Mouse (Mus musculus): ENCODE results near the gene Aff1. TPM values are rescaled to one million over a fixed set of nuclear protein-coding genes. Genes with fewer than 3 reads are reported as not detected.
A peak's percentile ranks its signal among the peaks of the same experiment; 100 is the strongest.

The Aff1 gene
- polyA plus RNA-seq, 1 experiment from 2014 or later: 7.6 TPM

- Histone ChIP-seq H3K4me1 (replicated peaks) (peaks cover 54% of the 10 kb centered on the region), H3K27me3 (no peaks in the 10 kb centered on the region), H3K9ac (no peak overlapping the region), H3K4me2 (peak overlapping the region; percentile 50), H3K9me3 (replicated peaks) (no peaks in the 10 kb centered on the region), H3K4me3 (peak overlapping the region; percentile 21), H3K36me3 (0 out of 2 replicates have a peak, but pooled peaks cover 2% of the 10 kb centered on the region), H3K27ac (peak overlapping the region; percentile 43)
- 8% methylated on average over 17 of the region's 17 CpGs for WGBS
- ATAC-seq (replicated peaks; ENCODE audit: insufficient number of reproducible peaks, insufficient read depth, low FRiP score, low read depth): peak; percentile 35; the same call in 1 of the 2 replicates
Observed at GRCm38 (mm10) chr5:103778314-103779117, 86.3 kb downstream of the Aff1 start.

GRCm38 (mm10) chr5:103779836-103780235, 87.7 kb downstream of the Aff1 start:
- Histone ChIP-seq H3K9ac (no peak overlapping the region), H3K27ac (no peak overlapping the region), H3K4me2 (no peak overlapping the region), H3K36me3 (peaks cover 15% of the 10 kb centered on the region; the same call in 1 of the 2 replicates), H3K4me1 (replicated peaks) (peaks cover 42% of the 10 kb centered on the region), H3K4me3 (no peak overlapping the region), H3K9me3 (replicated peaks) (no peaks in the 10 kb centered on the region), H3K27me3 (no peaks in the 10 kb centered on the region)
- 51% methylated on average over 10 of the region's 10 CpGs for WGBS
- ATAC-seq (replicated peaks; ENCODE audit: insufficient number of reproducible peaks, insufficient read depth, low FRiP score, low read depth): no peak

DNA sequence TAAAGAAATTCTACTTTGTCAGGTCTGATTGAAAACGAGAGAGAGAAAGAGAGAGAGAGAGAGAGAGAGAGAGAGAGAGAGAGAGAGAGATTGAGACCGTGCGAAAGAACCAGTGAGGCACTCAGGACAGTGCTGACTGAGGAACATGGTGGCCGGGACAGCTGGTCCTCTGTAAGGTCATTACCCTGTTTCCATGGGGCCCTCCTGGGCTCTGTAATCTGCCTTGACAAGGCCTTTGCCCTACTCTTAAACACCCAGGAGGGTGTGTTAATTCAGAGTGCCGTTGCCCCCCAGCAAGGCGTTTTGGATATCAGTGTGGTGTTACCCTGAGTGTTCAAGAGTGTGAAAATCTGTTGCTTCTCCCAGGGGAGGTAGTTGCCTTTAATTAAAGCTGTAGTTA, 88.1 kb downstream of the Aff1 start:
- Histone ChIP-seq H3K27me3 (no peaks in the 10 kb centered on the region), H3K9ac (no peak overlapping the region), H3K4me2 (no peak overlapping the region), H3K9me3 (replicated peaks) (no peaks in the 10 kb centered on the region), H3K27ac (no peak overlapping the region; the same call in 1 of the 2 replicates), H3K4me1 (replicated peaks) (peaks cover 38% of the 10 kb centered on the region), H3K4me3 (no peak overlapping the region), H3K36me3 (peaks cover 18% of the 10 kb centered on the region; the same call in 1 of the 2 replicates)
- ATAC-seq (replicated peaks; ENCODE audit: insufficient number of reproducible peaks, insufficient read depth, low FRiP score, low read depth): no peak
- WGBS: 55% methylated on average over 6 of the region's 6 CpGs

GRCm38 (mm10) chr5:103780836-103781235, 88.7 kb downstream of the Aff1 start:
- H3K4me3 ChIP-seq: no peak overlapping the region
- H3K4me1 ChIP-seq (replicated peaks): peaks cover 32% of the 10 kb centered on the region
- no peaks in the 10 kb centered on the region for H3K9me3 ChIP-seq (replicated peaks)
- no peak; the same call in 1 of the 2 replicates for ATAC-seq (replicated peaks; ENCODE audit: insufficient number of reproducible peaks, insufficient read depth, low FRiP score, low read depth)
- H3K27me3 ChIP-seq: no peaks in the 10 kb centered on the region
- no peak overlapping the region for H3K27ac ChIP-seq
- H3K36me3 ChIP-seq: peaks cover 18% of the 10 kb centered on the region; the same call in 1 of the 2 replicates
- 73% methylated on average over 6 of the region's 6 CpGs for WGBS
- H3K9ac ChIP-seq: no peak overlapping the region
- no peak overlapping the region for H3K4me2 ChIP-seq

DNA sequence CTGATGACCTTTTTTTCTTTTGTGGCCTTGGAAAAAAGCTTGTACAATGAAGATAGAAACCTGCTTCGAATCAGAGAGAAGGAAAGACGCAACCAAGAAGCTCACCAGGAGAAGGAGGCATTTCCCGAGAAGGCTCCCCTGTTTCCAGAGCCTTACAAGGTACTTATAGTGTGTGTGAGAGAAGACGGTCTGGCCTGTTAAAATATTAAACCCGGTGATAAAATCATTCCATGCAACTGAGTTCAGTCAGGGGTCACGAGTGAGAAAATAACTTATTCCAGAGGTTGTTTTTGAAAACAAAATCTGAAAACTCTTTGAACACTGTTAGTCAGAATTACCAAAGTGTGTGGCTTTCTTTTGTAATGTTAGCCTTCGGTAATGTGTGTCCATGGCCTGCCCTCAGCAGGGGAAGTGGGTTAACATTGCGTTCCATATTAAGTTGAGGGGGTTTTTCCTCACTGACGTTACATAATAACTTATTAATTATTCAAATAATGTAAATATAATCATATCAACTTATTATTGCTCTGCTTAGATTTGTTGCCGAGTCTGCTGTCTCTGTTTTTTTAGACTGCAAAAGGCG, 91.0 kb downstream of the Aff1 start:
- 81% methylated on average over 11 of the region's 11 CpGs for WGBS
- peaks cover 32% of the 10 kb centered on the region for H3K4me1 ChIP-seq (replicated peaks)
- H3K9me3 ChIP-seq (replicated peaks): no peaks in the 10 kb centered on the region
- no peak overlapping the region for H3K4me3 ChIP-seq
- no peak for ATAC-seq (replicated peaks; ENCODE audit: insufficient number of reproducible peaks, insufficient read depth, low FRiP score, low read depth)
- no peak overlapping the region for H3K27ac ChIP-seq
- H3K27me3 ChIP-seq: no peaks in the 10 kb centered on the region
- no peak overlapping the region for H3K4me2 ChIP-seq
- peaks cover 18% of the 10 kb centered on the region; the same call in 1 of the 2 replicates for H3K36me3 ChIP-seq
- no peak overlapping the region for H3K9ac ChIP-seq

- no peak overlapping the region for H3K9ac ChIP-seq
- H3K27ac ChIP-seq: peak overlapping the region; percentile 18; the same call in 1 of the 2 replicates
- ATAC-seq (replicated peaks; ENCODE audit: insufficient number of reproducible peaks, insufficient read depth, low FRiP score, low read depth): no peak
- H3K4me3 ChIP-seq: no peak overlapping the region
- H3K36me3 ChIP-seq: peaks cover 18% of the 10 kb centered on the region; the same call in 1 of the 2 replicates
- no peak overlapping the region for H3K4me2 ChIP-seq
- H3K9me3 ChIP-seq (replicated peaks): no peaks in the 10 kb centered on the region
- H3K27me3 ChIP-seq: no peaks in the 10 kb centered on the region
- WGBS: 64% methylated on average over 10 of the region's 10 CpGs
- peaks cover 30% of the 10 kb centered on the region for H3K4me1 ChIP-seq (replicated peaks)
Observed at GRCm38 (mm10) chr5:103786096-103786495, 93.9 kb downstream of the Aff1 start.

GRCm38 (mm10) chr5:103788476-103788875, 96.3 kb downstream of the Aff1 start:
- no peaks in the 10 kb centered on the region for H3K9me3 ChIP-seq (replicated peaks)

GRCm38 (mm10) chr5:103788976-103789375, 96.8 kb downstream of the Aff1 start:
- no peaks in the 10 kb centered on the region for H3K9me3 ChIP-seq (replicated peaks)
- H3K36me3 ChIP-seq: peaks cover 11% of the 10 kb centered on the region; the same call in 1 of the 2 replicates
- ATAC-seq (replicated peaks; ENCODE audit: insufficient number of reproducible peaks, insufficient read depth, low FRiP score, low read depth): 0 out of 2 replicates have a peak, but pooled peaks have one; percentile 53
- H3K27me3 ChIP-seq: no peaks in the 10 kb centered on the region
- H3K4me2 ChIP-seq: peak overlapping the region; percentile 48
- WGBS: 15% methylated on average over 2 of the region's 2 CpGs
- H3K4me1 ChIP-seq (replicated peaks): peaks cover 26% of the 10 kb centered on the region
- H3K4me3 ChIP-seq: no peak overlapping the region
- 0 out of 2 replicates have a peak overlapping the region, but pooled peaks have one; percentile 22 for H3K9ac ChIP-seq
- H3K27ac ChIP-seq: peak overlapping the region; percentile 92

More at GRCm38 (mm10) chr5:103788476-103788875, 96.3 kb downstream of the Aff1 start:
- Histone ChIP-seq H3K36me3 (peaks cover 16% of the 10 kb centered on the region; the same call in 1 of the 2 replicates), H3K27ac (peak overlapping the region; percentile 92), H3K4me1 (replicated peaks) (peaks cover 26% of the 10 kb centered on the region), H3K4me3 (no peak overlapping the region), H3K27me3 (no peaks in the 10 kb centered on the region), H3K9ac (no peak overlapping the region), H3K4me2 (peak overlapping the region; percentile 48; the same call in 1 of the 2 replicates)
- no peak for ATAC-seq (replicated peaks; ENCODE audit: insufficient number of reproducible peaks, insufficient read depth, low FRiP score, low read depth)
- 26% methylated on average over 6 of the region's 6 CpGs for WGBS

DNA sequence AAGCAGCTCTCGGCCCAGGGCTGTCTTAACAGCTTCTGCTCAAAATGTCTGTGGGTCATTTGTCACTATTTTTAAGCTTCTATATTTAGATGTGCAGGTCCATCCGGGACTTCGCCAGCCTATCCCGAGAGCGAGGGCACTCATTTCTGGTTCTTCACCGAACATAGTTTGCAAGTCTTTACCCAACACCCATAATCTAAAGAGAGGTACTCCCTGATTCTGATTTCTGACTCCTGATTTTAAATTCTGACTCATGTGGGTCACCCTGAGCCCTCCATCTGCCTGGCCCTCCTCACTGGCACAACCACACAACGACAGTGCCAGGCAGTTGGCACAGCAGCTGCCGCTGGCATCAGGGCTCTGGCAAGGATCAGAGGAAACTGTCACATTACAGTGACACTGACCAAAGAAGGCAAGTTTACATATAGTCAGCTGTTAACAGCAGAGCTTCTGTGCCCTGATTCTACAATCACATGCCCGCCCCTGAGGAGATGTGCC, 97.5 kb downstream of the Aff1 start:
- H3K9ac ChIP-seq: peak overlapping the region; percentile 22; the same call in 1 of the 2 replicates
- H3K4me1 ChIP-seq (replicated peaks): peaks cover 26% of the 10 kb centered on the region
- peak overlapping the region; percentile 92 for H3K27ac ChIP-seq
- H3K9me3 ChIP-seq (replicated peaks): no peaks in the 10 kb centered on the region
- 41% methylated on average over 9 of the region's 9 CpGs for WGBS
- no peak overlapping the region for H3K4me3 ChIP-seq
- peak overlapping the region; percentile 48 for H3K4me2 ChIP-seq
- H3K27me3 ChIP-seq: no peaks in the 10 kb centered on the region
- peak; percentile 59; the same call in 1 of the 2 replicates for ATAC-seq (replicated peaks; ENCODE audit: insufficient number of reproducible peaks, insufficient read depth, low FRiP score, low read depth)
- H3K36me3 ChIP-seq: peaks cover 4% of the 10 kb centered on the region; the same call in 1 of the 2 replicates

- 85% methylated on average over 7 of the region's 7 CpGs for WGBS
- peaks cover 20% of the 10 kb centered on the region for H3K4me1 ChIP-seq (replicated peaks)
- H3K4me2 ChIP-seq: no peak overlapping the region
- H3K9me3 ChIP-seq (replicated peaks): no peaks in the 10 kb centered on the region
- H3K36me3 ChIP-seq: no peaks in the 10 kb centered on the region; the same call in 1 of the 2 replicates
- H3K4me3 ChIP-seq: no peak overlapping the region
- no peaks in the 10 kb centered on the region for H3K27me3 ChIP-seq
- no peak overlapping the region for H3K9ac ChIP-seq
- no peak for ATAC-seq (replicated peaks; ENCODE audit: insufficient number of reproducible peaks, insufficient read depth, low FRiP score, low read depth)
- H3K27ac ChIP-seq: no peak overlapping the region
Observed at GRCm38 (mm10) chr5:103791741-103792140, 99.6 kb downstream of the Aff1 start.

DNA sequence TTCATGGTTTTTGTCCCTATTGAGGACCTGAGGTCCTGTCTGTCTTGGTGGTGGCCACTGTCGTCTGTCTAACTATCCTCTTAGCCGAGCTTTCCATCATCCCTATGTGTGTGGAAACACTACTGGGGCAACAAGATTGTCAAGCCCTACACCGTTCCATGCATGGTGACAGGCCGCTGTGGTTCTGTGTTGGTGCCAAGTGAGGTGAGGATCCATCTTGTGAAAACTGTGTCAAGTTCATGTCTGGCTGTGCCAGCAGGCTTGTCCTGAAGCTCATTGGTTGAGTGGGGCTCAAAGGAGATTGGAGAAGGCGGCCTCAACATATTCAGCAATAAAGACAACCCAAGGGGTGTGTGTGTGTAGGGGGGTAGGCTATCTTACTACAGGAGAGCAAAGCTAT, 102.9 kb downstream of the Aff1 start:
- ATAC-seq (replicated peaks; ENCODE audit: insufficient number of reproducible peaks, insufficient read depth, low FRiP score, low read depth): no peak
- Histone ChIP-seq H3K4me1 (replicated peaks) (0 out of 2 replicates have a peak, but pooled peaks cover 9% of the 10 kb centered on the region), H3K9ac (no peak overlapping the region), H3K9me3 (replicated peaks) (no peaks in the 10 kb centered on the region), H3K27ac (no peak overlapping the region), H3K36me3 (no peaks in the 10 kb centered on the region; the same call in 1 of the 2 replicates), H3K27me3 (no peaks in the 10 kb centered on the region), H3K4me2 (no peak overlapping the region), H3K4me3 (no peak overlapping the region)
- 94% methylated on average over 5 of the region's 5 CpGs for WGBS
